ENCODE assay signal across 13 mouse cellular contexts in genomic region chr9:121373107-121373506, GRCm38 (mm10).
DNase-seq lines count a peak whose midpoint lies in the region; ATAC-seq and TF ChIP-seq lines count a peak whose summit lies in the region.
"Had no signal": no experiment of that assay in that cellular context is flagged by ENCODE, and none has a peak within 500 bp of the region (broad histone marks: within the 10 kb centered on the region; RNA-seq: fewer than 3 reads in every experiment).

No protein-coding gene starts in this region.

- no peak for ATAC-seq in kidney, embryonic 15.5 days (replicated peaks; ENCODE audit: low FRiP score)
- no peak for ATAC-seq in forebrain, embryonic 11.5 days (replicated peaks; ENCODE audit: low FRiP score)
- ATAC-seq in hindbrain, embryonic 16.5 days, result no peak
- ATAC-seq: CD4-positive, CD25-positive, alpha-beta regulatory T cell, adult 4 months had no signal

- 50% methylated on average over 13 of the region's 13 CpGs for WGBS in kidney, embryonic 15.5 days
- WGBS in kidney, adult 2 months, result 62% methylated on average over 13 of the region's 13 CpGs
- WGBS in forebrain, embryonic 11.5 days, result 27% methylated on average over 13 of the region's 13 CpGs
- 28% methylated on average over 13 of the region's 13 CpGs for WGBS in hindbrain, embryonic 16.5 days

- TF ChIP-seq POLR2A in kidney, adult 2 months (IDR thresholded peaks at IDR 0.05; ENCODE audit: low read depth, low read length), result no peak

- DNase-seq in kidney, adult 2 months, result no peak
- DNase-seq in brain, adult 2 months (ENCODE audit: low read depth, low spot score), result peak; percentile 66
- no peak for DNase-seq in forebrain, embryonic 11.5 days (ENCODE audit: low spot score)
- no peak for DNase-seq in urinary bladder, adult 2 months (ENCODE audit: low spot score)
- DNase-seq in Muller cell, postnatal 12 days (ENCODE audit: inconsistent ontology term), result no peak
- DNase-seq: cerebellum, adult 9-11 months; liver; lung, embryonic 14.5 days; thymus, postnatal 36 days had no signal

- no peaks in the 10 kb centered on the region for H3K36me3 ChIP-seq in kidney, embryonic 15.5 days
- H3K36me3 ChIP-seq in kidney, adult 2 months (ENCODE audit: control insufficient read depth, insufficient read depth, low read length), result no peaks in the 10 kb centered on the region
- H3K36me3 ChIP-seq in forebrain, embryonic 11.5 days (ENCODE audit: control insufficient read depth, insufficient read depth, low read length), result no peaks in the 10 kb centered on the region
- H3K36me3 ChIP-seq in hindbrain, embryonic 16.5 days (ENCODE audit: control insufficient read depth, insufficient read depth, low read length), result no peaks in the 10 kb centered on the region

- H3K9ac ChIP-seq in kidney, embryonic 15.5 days, result no peak overlapping the region
- H3K9ac ChIP-seq in forebrain, embryonic 11.5 days (ENCODE audit: low read length), result peak overlapping the region; percentile 12; the same call in 1 of the 2 replicates
- 0 out of 2 replicates have a peak overlapping the region, but pooled peaks have one; percentile 1 for H3K9ac ChIP-seq in hindbrain, embryonic 16.5 days (ENCODE audit: low read depth, low read length)
- H3K9ac ChIP-seq: lung, embryonic 14.5 days had no signal

- H3K4me2 ChIP-seq in kidney, embryonic 15.5 days, result no peak overlapping the region
- no peak overlapping the region for H3K4me2 ChIP-seq in forebrain, embryonic 11.5 days (ENCODE audit: low read depth, low read length, severe bottlenecking)
- H3K4me2 ChIP-seq in hindbrain, embryonic 16.5 days (ENCODE audit: low read length), result no peak overlapping the region
- H3K4me2 ChIP-seq: lung, embryonic 14.5 days had no signal

- no peak for TF ChIP-seq CTCF in kidney, adult 2 months (conservative IDR thresholded peaks at IDR 0.05; ENCODE audit: insufficient read depth, insufficient read length, low read depth, low read length)

- H3K4me3 ChIP-seq in kidney, embryonic 15.5 days (replicated peaks), result no peak overlapping the region
- H3K4me3 ChIP-seq in kidney, adult 2 months (ENCODE audit: insufficient read depth, low read depth, low read length), result no peak overlapping the region
- no peak overlapping the region for H3K4me3 ChIP-seq in forebrain, embryonic 11.5 days (ENCODE audit: low read depth, low read length)
- H3K4me3 ChIP-seq in hindbrain, embryonic 16.5 days (ENCODE audit: low read length), result no peak overlapping the region

- 0 out of 2 replicates have a peak overlapping the region, but pooled peaks have one; percentile 9 for H3K27ac ChIP-seq in kidney, embryonic 15.5 days
- H3K27ac ChIP-seq in kidney, adult 2 months (ENCODE audit: insufficient read depth, low read depth, low read length), result no peak overlapping the region
- H3K27ac ChIP-seq in forebrain, embryonic 11.5 days (ENCODE audit: low read depth, low read length), result peak overlapping the region; percentile 57
- peak overlapping the region; percentile 57 for H3K27ac ChIP-seq in hindbrain, embryonic 16.5 days (ENCODE audit: low read depth, low read length)
- H3K27ac ChIP-seq: kidney, postnatal 0 days had no signal

- H3K9me3 ChIP-seq in kidney, embryonic 15.5 days (replicated peaks), result no peaks in the 10 kb centered on the region
- H3K9me3 ChIP-seq in forebrain, embryonic 11.5 days (ENCODE audit: control insufficient read depth, low read length), result no peaks in the 10 kb centered on the region
- no peaks in the 10 kb centered on the region for H3K9me3 ChIP-seq in hindbrain, embryonic 16.5 days (ENCODE audit: control insufficient read depth, low read length)

- H3K4me1 ChIP-seq in kidney, embryonic 15.5 days, result peaks cover 55% of the 10 kb centered on the region
- peaks cover 44% of the 10 kb centered on the region for H3K4me1 ChIP-seq in kidney, adult 2 months (ENCODE audit: control insufficient read depth, insufficient read depth, low read length)
- peaks cover 31% of the 10 kb centered on the region for H3K4me1 ChIP-seq in forebrain, embryonic 11.5 days (replicated peaks; ENCODE audit: control insufficient read depth, insufficient read depth, low read length)
- H3K4me1 ChIP-seq in hindbrain, embryonic 16.5 days (ENCODE audit: control insufficient read depth, insufficient read depth, low read depth, low read length), result peaks cover 32% of the 10 kb centered on the region

- no peaks in the 10 kb centered on the region for H3K27me3 ChIP-seq in kidney, embryonic 15.5 days
- H3K27me3 ChIP-seq in kidney, adult 2 months (replicated peaks; ENCODE audit: control insufficient read depth, insufficient read depth, low read length), result no peaks in the 10 kb centered on the region
- H3K27me3 ChIP-seq in forebrain, embryonic 11.5 days (ENCODE audit: control insufficient read depth, insufficient read depth, low read length), result no peaks in the 10 kb centered on the region
- no peaks in the 10 kb centered on the region for H3K27me3 ChIP-seq in hindbrain, embryonic 16.5 days (replicated peaks; ENCODE audit: control insufficient read depth, insufficient read depth, low read length)
